In genomic region chr19:15431798-15432197, GRCm38 (mm10) we compare ENCODE assay signal across 27 mouse cellular contexts.
DNase-seq lines count a peak whose midpoint lies in the region; ATAC-seq and TF ChIP-seq lines count a peak whose summit lies in the region.
"Had no signal": no experiment of that assay in that cellular context is flagged by ENCODE, and none has a peak within 500 bp of the region (broad histone marks: within the 10 kb centered on the region; RNA-seq: fewer than 3 reads in every experiment).

No protein-coding gene starts in this region.

- 69% methylated on average over 5 of the region's 5 CpGs for WGBS in midbrain, embryonic 14.5 days
- WGBS in midbrain, embryonic 16.5 days: 79% methylated on average over 5 of the region's 5 CpGs

- no peaks in the 10 kb centered on the region for H3K9me3 ChIP-seq in midbrain, embryonic 14.5 days (ENCODE audit: control insufficient read depth, low read length)
- no peaks in the 10 kb centered on the region for H3K9me3 ChIP-seq in midbrain, embryonic 16.5 days (replicated peaks; ENCODE audit: control insufficient read depth, low read length, poor library complexity, severe bottlenecking)
- H3K9me3 ChIP-seq: embryonic facial prominence, embryonic 10.5 days; embryonic facial prominence, embryonic 13.5 days; forebrain, embryonic 13.5 days; heart, embryonic 12.5 days; heart, embryonic 15.5 days; hindbrain, embryonic 10.5 days; hindbrain, embryonic 13.5 days had no signal

- H3K36me3 ChIP-seq in midbrain, embryonic 14.5 days (ENCODE audit: control insufficient read depth, insufficient read depth, low read length): no peaks in the 10 kb centered on the region
- H3K36me3 ChIP-seq in midbrain, embryonic 16.5 days (ENCODE audit: control insufficient read depth, insufficient read depth, low read length): no peaks in the 10 kb centered on the region
- H3K36me3 ChIP-seq: embryonic facial prominence, embryonic 10.5 days; embryonic facial prominence, embryonic 13.5 days; heart, embryonic 12.5 days; heart, embryonic 15.5 days; hindbrain, embryonic 10.5 days; hindbrain, embryonic 13.5 days had no signal

- no peaks in the 10 kb centered on the region for H3K4me1 ChIP-seq in midbrain, embryonic 14.5 days (ENCODE audit: control insufficient read depth, insufficient read depth, low read length)
- H3K4me1 ChIP-seq in midbrain, embryonic 16.5 days (ENCODE audit: control insufficient read depth, insufficient read depth, low read length): no peaks in the 10 kb centered on the region
- H3K4me1 ChIP-seq: embryonic facial prominence, embryonic 10.5 days; embryonic facial prominence, embryonic 13.5 days; forebrain, embryonic 13.5 days; heart, embryonic 12.5 days; heart, embryonic 15.5 days; hindbrain, embryonic 10.5 days; hindbrain, embryonic 13.5 days had no signal

- no peaks in the 10 kb centered on the region for H3K27me3 ChIP-seq in midbrain, embryonic 14.5 days (ENCODE audit: control insufficient read depth, insufficient read depth, low read length)
- H3K27me3 ChIP-seq in midbrain, embryonic 16.5 days (ENCODE audit: control insufficient read depth, insufficient read depth, low read depth, low read length): no peaks in the 10 kb centered on the region
- H3K27me3 ChIP-seq: embryonic facial prominence, embryonic 13.5 days; forebrain, embryonic 13.5 days; heart, embryonic 12.5 days; heart, embryonic 15.5 days; hindbrain, embryonic 13.5 days had no signal

- ATAC-seq in midbrain, embryonic 14.5 days (ENCODE audit: low FRiP score, low TSS enrichment): no peak
- ATAC-seq in midbrain, embryonic 16.5 days: no peak
- ATAC-seq: CD4-positive, CD25-positive, alpha-beta regulatory T cell, adult 4 months; forebrain, embryonic 13.5 days; forebrain, embryonic 16.5 days; hindbrain, embryonic 16.5 days had no signal

- TF ChIP-seq CTCF in brain, embryonic 14.5 days (IDR thresholded peaks at IDR 0.05; ENCODE audit: borderline replicate concordance, extremely low read depth, insufficient read depth, insufficient read length): no peak

- H3K4me2 ChIP-seq in midbrain, embryonic 14.5 days (ENCODE audit: low read length): no peak overlapping the region
- H3K4me2 ChIP-seq in midbrain, embryonic 16.5 days (ENCODE audit: low read length): no peak overlapping the region
- H3K4me2 ChIP-seq: embryonic facial prominence, embryonic 13.5 days; forebrain, embryonic 13.5 days; heart, embryonic 12.5 days; heart, embryonic 15.5 days; hindbrain, embryonic 13.5 days had no signal

- no peak overlapping the region for H3K27ac ChIP-seq in midbrain, embryonic 14.5 days (replicated peaks; ENCODE audit: low read depth, low read length)
- H3K27ac ChIP-seq in midbrain, embryonic 16.5 days (ENCODE audit: low read length): no peak overlapping the region
- H3K27ac ChIP-seq: embryonic facial prominence, embryonic 10.5 days; embryonic facial prominence, embryonic 13.5 days; forebrain, embryonic 13.5 days; heart, embryonic 15.5 days; hindbrain, embryonic 10.5 days; hindbrain, embryonic 13.5 days had no signal

- no peak overlapping the region for H3K9ac ChIP-seq in midbrain, embryonic 14.5 days (replicated peaks; ENCODE audit: low read length)
- no peak overlapping the region for H3K9ac ChIP-seq in midbrain, embryonic 16.5 days (ENCODE audit: low read depth, low read length)
- H3K9ac ChIP-seq: embryonic facial prominence, embryonic 13.5 days; forebrain, embryonic 13.5 days; heart, embryonic 12.5 days; heart, embryonic 15.5 days; hindbrain, embryonic 13.5 days had no signal

- peak; percentile 14 for DNase-seq in midbrain, embryonic 14.5 days
- DNase-seq in right cerebral cortex, postnatal 10 days (ENCODE audit: low spot score in 2 of 2): peak; percentile 30 to 40
- no peak for DNase-seq in right cerebral cortex, postnatal 25 days
- DNase-seq in brain, embryonic 14.5 days (ENCODE audit: low read depth): peak; percentile 30
- no peak for DNase-seq in urinary bladder, postnatal 14 days (ENCODE audit: low spot score)
- DNase-seq: adrenal gland, adult 2 months; adrenal gland, postnatal 14 days; cerebellum, adult 18-20 months; cerebellum, adult 9-10 months; cerebellum, postnatal 36 days; embryo, embryonic 11 days; gastrocnemius, postnatal 25 days; heart, adult 18-20 months; heart, postnatal 10 days; heart, postnatal 36 days had no signal

- no peak for TF ChIP-seq POLR2A in brain, embryonic 14.5 days (IDR thresholded peaks at IDR 0.05; ENCODE audit: borderline replicate concordance, extremely low read depth, insufficient read depth, insufficient read length, poor library complexity, severe bottlenecking)

- no peak overlapping the region for H3K4me3 ChIP-seq in midbrain, embryonic 14.5 days (replicated peaks; ENCODE audit: low read depth, low read length)
- H3K4me3 ChIP-seq in midbrain, embryonic 16.5 days (ENCODE audit: low read depth, low read length): no peak overlapping the region
- H3K4me3 ChIP-seq: embryonic facial prominence, embryonic 10.5 days; embryonic facial prominence, embryonic 13.5 days; erythroblast, embryonic 14.5 days; forebrain, embryonic 13.5 days; heart, embryonic 12.5 days; heart, embryonic 15.5 days; hindbrain, embryonic 10.5 days; hindbrain, embryonic 13.5 days had no signal

Comparison
In these comparisons a context has a peak if more than half of its experiments do, and no peak if none do; other contexts are left out.
1. DNase-seq: peak in midbrain, embryonic 14.5 days (single experiment), right cerebral cortex, postnatal 10 days (2 of 2) and brain, embryonic 14.5 days (single experiment); none in right cerebral cortex, postnatal 25 days (single experiment) and urinary bladder, postnatal 14 days (single experiment).